Mouse (Mus musculus) brain, embryonic 14.5 days (tissue): ENCODE data around the gene 1700017D01Rik.

ENCODE experiments used
- CTCF ChIP-seq: fragments of 200-500 bp; IDR thresholded peaks from 2 replicates; pipeline ENCODE4 v1.5.1; 2012; ENCODE audit warnings: inconsistent platforms, mild to moderate bottlenecking, moderate library complexity, borderline replicate concordance; ENCODE audit not compliant: insufficient read depth, insufficient read length; ENCODE audit errors: extremely low read depth
- POLR2A ChIP-seq: fragments of 200-500 bp; IDR thresholded peaks from 2 replicates; pipeline ENCODE4 v1.6.1; 2012; ENCODE audit warnings: mild to moderate bottlenecking, inconsistent platforms, borderline replicate concordance; ENCODE audit not compliant: poor library complexity, insufficient read depth, insufficient read length, severe bottlenecking; ENCODE audit errors: extremely low read depth

DNA sequence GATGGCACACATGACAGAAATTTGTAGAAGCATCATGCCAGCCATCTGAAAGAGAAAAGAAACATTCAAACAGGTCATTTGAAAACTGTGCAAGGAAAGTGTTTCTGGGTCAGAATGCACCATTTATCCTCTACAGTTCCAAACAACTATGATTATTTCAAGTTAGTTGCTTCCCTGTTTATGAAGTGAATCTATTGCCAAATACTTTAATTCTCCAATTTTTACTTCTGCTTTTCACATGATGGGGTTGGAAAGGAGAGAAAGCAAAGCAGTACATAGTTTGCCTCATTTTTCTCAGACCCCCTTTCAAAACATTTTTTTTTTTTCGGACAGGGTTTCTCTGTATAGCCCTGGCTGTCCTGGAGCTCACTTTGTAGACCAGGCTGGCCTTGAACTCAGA lies 28.8 kb downstream of the 1700017D01Rik start:
- TF ChIP-seq CTCF (no peak), POLR2A (no peak)
